Mouse (Mus musculus) hindbrain, embryonic 16.5 days (tissue): ENCODE data around the gene Prkag2. TPM values are rescaled to one million over a fixed set of nuclear protein-coding genes. Genes with fewer than 3 reads are reported as not detected.

Experiments used
- ATAC-seq: fragments of 200-750 bp; cut with Nextera tagmentation; 2 replicates; pipeline ENCODE4 v1.8.0; 2017; ENCODE audit warnings: moderate TSS enrichment, moderate library complexity
- H3K27ac ChIP-seq: fragments of 300-500 bp; sonication (generic); 2 replicates; pipeline ENCODE4 v1.5.1; 2014; ENCODE audit warnings: low read depth, mild to moderate bottlenecking, control low read depth, low read length, moderate library complexity
- H3K27me3 ChIP-seq: fragments of 300-500 bp; sonication (generic); replicated peaks from 2 replicates; pipeline ENCODE4 v1.6.1; 2014; ENCODE audit warnings: low read length; ENCODE audit not compliant: control insufficient read depth, insufficient read depth
- H3K36me3 ChIP-seq: fragments of 300-500 bp; sonication (generic); 2 replicates; pipeline ENCODE4 v1.6.1; 2014; ENCODE audit warnings: mild to moderate bottlenecking, low read length, moderate library complexity, mixed read lengths; ENCODE audit not compliant: control insufficient read depth, insufficient read depth
- H3K4me1 ChIP-seq: fragments of 300-500 bp; sonication (generic); 2 replicates; pipeline ENCODE4 v1.6.1; 2014; ENCODE audit warnings: low read depth, low read length; ENCODE audit not compliant: control insufficient read depth, insufficient read depth
- H3K4me2 ChIP-seq: fragments of 300-500 bp; sonication (generic); 2 replicates; pipeline ENCODE4 v1.6.1; 2014; ENCODE audit warnings: mild to moderate bottlenecking, low read length, control low read depth, moderate library complexity
- H3K4me3 ChIP-seq: fragments of 300-500 bp; sonication (generic); 2 replicates; pipeline ENCODE4 v1.5.1; 2014; ENCODE audit warnings: mild to moderate bottlenecking, low read length, control low read depth, moderate library complexity
- H3K9ac ChIP-seq: fragments of 300-500 bp; sonication (generic); 2 replicates; pipeline ENCODE4 v1.6.1; 2014; ENCODE audit warnings: low read depth, mild to moderate bottlenecking, control low read depth, low read length, moderate library complexity
- H3K9me3 ChIP-seq: fragments of 300-500 bp; sonication (generic); 2 replicates; pipeline ENCODE4 v1.6.1; 2014; ENCODE audit warnings: mild to moderate bottlenecking, low read length, moderate library complexity; ENCODE audit not compliant: control insufficient read depth
- WGBS: fragments of 180-500 bp; shearing (Covaris S2); extraction: QIAGEN DNeasy Blood & Tissue Kit; methylation state at CpG from one replicate; pipeline ENCODE4 v1.1.7; 2014; 5-methylcytosine and 5-hydroxymethylcytosine counted together
- polyA plus RNA-seq: library from polyadenylated mRNA; unstranded; fragments of >200 nt; fragmentation: Nextera tagmentation; extraction: Ambion mirVana; gene quantifications from 2 replicates; pipeline ENCODE4 v1.2.1, GENCODE M21; 2015

Prkag2 gene
- polyA plus RNA-seq, 1 experiment from 2014 or later = 111 TPM

- H3K4me3 ChIP-seq = peak overlapping the region; percentile 28
- H3K36me3 ChIP-seq = no peaks in the 10 kb centered on the region
- 43% methylated on average over 9 of the region's 9 CpGs for WGBS
- peak overlapping the region; percentile 62 for H3K9ac ChIP-seq
- peaks cover 18% of the 10 kb centered on the region for H3K4me1 ChIP-seq
- no peaks in the 10 kb centered on the region for H3K27me3 ChIP-seq
- H3K27ac ChIP-seq = peak overlapping the region; percentile 93
- ATAC-seq = peak; percentile 34; the same call in 1 of the 2 replicates
- H3K9me3 ChIP-seq = no peaks in the 10 kb centered on the region
- peak overlapping the region; percentile 52 for H3K4me2 ChIP-seq
Measured at GRCm38 (mm10) chr5:24986204-24986940, 114.1 kb downstream of the Prkag2 start.

- Histone ChIP-seq H3K9me3 (no peaks in the 10 kb centered on the region), H3K4me2 (peak overlapping the region; percentile 52), H3K4me1 (peaks cover 18% of the 10 kb centered on the region), H3K27ac (peak overlapping the region; percentile 93), H3K4me3 (peak overlapping the region; percentile 28), H3K36me3 (no peaks in the 10 kb centered on the region), H3K27me3 (no peaks in the 10 kb centered on the region), H3K9ac (peak overlapping the region; percentile 62)
- peak; percentile 88 for ATAC-seq
- WGBS = 42% methylated on average over 11 of the region's 11 CpGs
Measured at GRCm38 (mm10) chr5:24985434-24986176, 114.8 kb downstream of the Prkag2 start.

DNA sequence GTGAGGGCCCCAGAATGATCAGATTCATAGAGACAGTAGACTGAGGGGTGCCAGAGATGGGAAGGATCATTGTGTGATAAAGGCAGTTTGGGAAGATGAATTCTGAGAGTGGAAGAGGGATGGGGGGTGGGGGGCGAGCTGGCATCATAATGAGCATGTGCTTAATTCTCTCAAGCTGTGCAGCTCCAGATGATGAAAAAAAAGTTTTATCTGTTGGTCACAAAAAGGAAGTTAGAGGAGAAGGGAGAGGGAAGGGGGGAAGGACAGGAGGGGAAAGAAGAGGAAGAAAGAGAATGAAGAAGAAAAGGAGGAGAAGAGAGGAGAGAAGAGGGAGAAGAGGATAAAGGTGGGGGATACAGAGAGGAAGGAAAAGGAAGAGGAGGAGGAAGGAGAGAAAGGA is 116.3 kb downstream of the Prkag2 start:
- Histone ChIP-seq H3K27me3 (no peaks in the 10 kb centered on the region), H3K36me3 (no peaks in the 10 kb centered on the region), H3K9ac (no peak overlapping the region), H3K4me1 (peaks cover 18% of the 10 kb centered on the region), H3K4me3 (no peak overlapping the region), H3K4me2 (no peak overlapping the region), H3K9me3 (no peaks in the 10 kb centered on the region), H3K27ac (peak overlapping the region; percentile 93; the same call in 1 of the 2 replicates)
- 59% methylated on average over 1 of the region's 1 CpGs for WGBS
- ATAC-seq = no peak

GRCm38 (mm10) chr5:24983539-24983938 is 116.9 kb downstream of the Prkag2 start:
- H3K9me3 ChIP-seq = no peaks in the 10 kb centered on the region
- no peak overlapping the region for H3K27ac ChIP-seq
- H3K9ac ChIP-seq = no peak overlapping the region
- peaks cover 18% of the 10 kb centered on the region for H3K4me1 ChIP-seq
- H3K36me3 ChIP-seq = no peaks in the 10 kb centered on the region
- WGBS = 9% methylated on average over 3 of the region's 3 CpGs
- no peak for ATAC-seq
- no peaks in the 10 kb centered on the region for H3K27me3 ChIP-seq
- no peak overlapping the region for H3K4me3 ChIP-seq
- H3K4me2 ChIP-seq = no peak overlapping the region

GRCm38 (mm10) chr5:24982258-24982657 is 118.2 kb downstream of the Prkag2 start:
- H3K9me3 ChIP-seq = no peaks in the 10 kb centered on the region
- peaks cover 18% of the 10 kb centered on the region for H3K4me1 ChIP-seq
- no peaks in the 10 kb centered on the region for H3K36me3 ChIP-seq
- H3K27me3 ChIP-seq = no peaks in the 10 kb centered on the region
- WGBS = 79% methylated on average over 3 of the region's 3 CpGs
- no peak overlapping the region for H3K4me2 ChIP-seq
- ATAC-seq = no peak
- no peak overlapping the region for H3K4me3 ChIP-seq
- no peak overlapping the region for H3K9ac ChIP-seq
- no peak overlapping the region for H3K27ac ChIP-seq

DNA sequence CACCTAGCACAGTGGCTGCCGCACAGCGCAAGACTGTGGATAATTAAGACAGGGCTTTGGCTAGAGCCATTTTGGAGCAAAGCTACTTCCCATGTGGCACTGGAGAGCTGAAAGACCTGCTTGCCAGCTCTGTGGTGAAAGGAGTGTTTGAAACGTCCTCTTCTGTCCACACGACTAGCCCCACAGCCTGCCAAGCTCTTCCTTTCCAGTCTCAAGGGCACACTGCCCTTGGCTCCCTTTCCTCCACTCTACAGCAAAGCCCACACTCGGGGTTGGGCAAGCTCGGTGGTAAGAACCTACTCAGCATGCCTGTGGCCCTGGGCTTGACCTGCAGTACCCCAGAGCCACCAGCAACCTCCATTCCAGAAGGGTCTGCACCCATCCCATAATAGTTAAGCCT is 118.7 kb downstream of the Prkag2 start:
- Histone ChIP-seq H3K4me3 (no peak overlapping the region), H3K4me1 (peaks cover 18% of the 10 kb centered on the region), H3K9me3 (no peaks in the 10 kb centered on the region), H3K4me2 (no peak overlapping the region), H3K27me3 (no peaks in the 10 kb centered on the region), H3K9ac (no peak overlapping the region), H3K27ac (no peak overlapping the region), H3K36me3 (no peaks in the 10 kb centered on the region)
- no peak; the same call in 1 of the 2 replicates for ATAC-seq
- WGBS = 67% methylated on average over 6 of the region's 6 CpGs

- H3K36me3 ChIP-seq = no peaks in the 10 kb centered on the region
- H3K9me3 ChIP-seq = no peaks in the 10 kb centered on the region
- H3K27ac ChIP-seq = no peak overlapping the region
- ATAC-seq = no peak
- 82% methylated on average over 10 of the region's 10 CpGs for WGBS
- H3K9ac ChIP-seq = no peak overlapping the region
- H3K4me2 ChIP-seq = no peak overlapping the region
- peaks cover 2% of the 10 kb centered on the region for H3K4me1 ChIP-seq
- no peaks in the 10 kb centered on the region for H3K27me3 ChIP-seq
- H3K4me3 ChIP-seq = no peak overlapping the region
Measured at GRCm38 (mm10) chr5:24979968-24980345, 120.5 kb downstream of the Prkag2 start.

DNA sequence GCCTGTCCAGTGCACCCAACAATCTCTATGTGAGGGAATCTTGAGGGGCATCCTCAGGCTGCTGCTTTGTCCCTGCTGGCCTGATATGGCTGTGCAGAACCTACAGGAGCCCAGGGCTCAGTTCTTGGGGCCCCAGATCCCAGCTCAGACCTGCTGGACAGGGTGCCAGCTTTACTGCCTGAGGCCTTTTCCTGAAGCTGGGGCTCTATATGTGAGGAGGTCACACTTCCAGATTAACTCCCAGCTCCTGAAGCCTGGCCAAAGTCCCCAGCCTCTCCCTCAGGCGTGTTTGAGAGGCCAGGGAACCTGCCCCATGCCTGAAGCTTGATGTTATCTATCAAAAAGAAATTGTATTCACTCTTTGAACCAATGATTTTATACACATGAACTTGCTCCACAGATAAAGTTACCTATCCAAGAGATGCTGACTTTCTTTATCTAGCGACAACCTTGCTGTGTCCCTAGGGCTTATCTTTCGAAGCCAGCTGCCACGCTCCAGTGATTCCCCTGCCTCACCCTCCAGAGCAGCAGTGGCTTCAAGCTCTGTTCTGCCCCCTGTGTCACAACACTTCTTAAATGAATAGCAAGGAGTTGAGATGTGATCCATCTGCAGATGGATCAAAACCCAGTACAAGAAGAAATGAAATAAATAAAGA is 121.0 kb downstream of the Prkag2 start:
- 45% methylated on average over 4 of the region's 4 CpGs for WGBS
- Histone ChIP-seq H3K4me1 (no peaks in the 10 kb centered on the region; the same call in 1 of the 2 replicates), H3K9ac (no peak overlapping the region), H3K27me3 (no peaks in the 10 kb centered on the region), H3K4me3 (no peak overlapping the region), H3K4me2 (no peak overlapping the region), H3K9me3 (no peaks in the 10 kb centered on the region), H3K36me3 (no peaks in the 10 kb centered on the region), H3K27ac (no peak overlapping the region)
- ATAC-seq = no peak

- H3K4me1 ChIP-seq = no peaks in the 10 kb centered on the region; the same call in 1 of the 2 replicates
- no peak overlapping the region for H3K4me3 ChIP-seq
- no peak overlapping the region for H3K9ac ChIP-seq
- H3K27me3 ChIP-seq = no peaks in the 10 kb centered on the region
- no peaks in the 10 kb centered on the region for H3K36me3 ChIP-seq
- ATAC-seq = no peak
- H3K4me2 ChIP-seq = no peak overlapping the region
- no peak overlapping the region for H3K27ac ChIP-seq
- no peaks in the 10 kb centered on the region for H3K9me3 ChIP-seq
- WGBS = 67% methylated on average over 3 of the region's 3 CpGs
Measured at GRCm38 (mm10) chr5:24976907-24977306, 123.5 kb downstream of the Prkag2 start.
